Mouse (Mus musculus) testis, adult 2 months (tissue): ENCODE results near the gene Sf3b2.

ENCODE experiments used
- CTCF ChIP-seq: fragments of 200-500 bp; IDR thresholded peaks from 2 replicates; pipeline ENCODE4 v1.5.1; 2012; ENCODE audit warnings: low read depth, mild to moderate bottlenecking, inconsistent platforms, low read length, moderate library complexity; ENCODE audit not compliant: control insufficient read depth, insufficient read depth, insufficient replicate concordance
- POLR2A ChIP-seq: fragments of 200-500 bp; IDR thresholded peaks from 2 replicates; pipeline ENCODE4 v1.6.1; 2012; ENCODE audit warnings: low read depth, mild to moderate bottlenecking, inconsistent platforms, low read length, moderate library complexity; ENCODE audit not compliant: control insufficient read depth

DNA sequence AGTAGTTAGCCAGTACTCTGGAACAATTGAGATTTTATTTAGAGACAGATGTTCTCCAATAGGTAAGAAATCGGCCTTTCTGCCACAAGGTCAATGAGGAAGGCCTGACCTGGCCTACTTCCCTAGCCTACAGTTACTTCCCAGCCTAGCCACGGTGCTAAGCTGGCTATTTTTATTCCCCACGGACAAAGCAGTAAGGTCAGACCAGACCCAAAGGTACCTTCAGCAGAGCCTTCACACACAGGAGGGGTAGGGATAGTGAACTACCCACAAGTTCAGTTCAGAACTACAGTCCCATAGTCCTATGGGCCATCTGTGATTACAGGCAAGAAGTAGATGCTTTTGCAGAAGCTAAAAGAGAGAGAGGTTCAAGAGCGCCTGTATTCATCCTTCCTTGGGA is 21.3 kb downstream of the Sf3b2 start:
- TF ChIP-seq CTCF (no peak), POLR2A (no peak)
